Mouse (Mus musculus): ENCODE data around the gene Ubtd2. TPM values are rescaled to one million over a fixed set of nuclear protein-coding genes. Genes with fewer than 3 reads are reported as not detected.

Ubtd2 gene
- polyA plus RNA-seq, 1 experiment, result 2.4 TPM

- no peaks in the 10 kb centered on the region for H3K27me3 ChIP-seq (ENCODE audit: control insufficient read depth, insufficient read depth, low read length)
- WGBS, result 62% methylated on average over 4 of the region's 4 CpGs
- H3K27ac ChIP-seq (ENCODE audit: insufficient read depth, low read length), result peak overlapping the region; percentile 68
- peak overlapping the region; percentile 26; the same call in 1 of the 2 replicates for H3K4me3 ChIP-seq (ENCODE audit: extremely low read depth, insufficient read depth, insufficient read length)
- TF ChIP-seq POLR2A (IDR thresholded peaks at IDR 0.05; ENCODE audit: low read depth, low read length) (no peak), CTCF (IDR thresholded peaks at IDR 0.05; ENCODE audit: extremely low read depth, insufficient read depth, insufficient read length, insufficient replicate concordance) (no peak)
- DNase-seq (ENCODE audit: low read depth in 1 of 2, low spot score in 2 of 2), result no peak
- peaks cover 8% of the 10 kb centered on the region for H3K36me3 ChIP-seq (ENCODE audit: control insufficient read depth, insufficient read depth, low read length)
- H3K4me1 ChIP-seq (ENCODE audit: control insufficient read depth, insufficient read depth, insufficient read length), result peaks cover 35% of the 10 kb centered on the region; the same call in 1 of the 2 replicates
Observed at GRCm38 (mm10) chr11:32535646-32536045, 80.5 kb downstream of the Ubtd2 start.

- Histone ChIP-seq H3K4me1 (ENCODE audit: control insufficient read depth, insufficient read depth, insufficient read length) (peaks cover 45% of the 10 kb centered on the region; the same call in 1 of the 2 replicates), H3K36me3 (ENCODE audit: control insufficient read depth, insufficient read depth, low read length) (peaks cover 9% of the 10 kb centered on the region)
Observed at GRCm38 (mm10) chr11:32536954-32537353, 81.8 kb downstream of the Ubtd2 start.

GRCm38 (mm10) chr11:32538435-32538834 is 83.3 kb downstream of the Ubtd2 start:
- no peaks in the 10 kb centered on the region for H3K27me3 ChIP-seq (ENCODE audit: control insufficient read depth, insufficient read depth, low read length)
- peak overlapping the region; percentile 83 for H3K27ac ChIP-seq (ENCODE audit: insufficient read depth, low read length)
- 23% methylated on average over 6 of the region's 6 CpGs for WGBS
- no peak for TF ChIP-seq POLR2A (IDR thresholded peaks at IDR 0.05; ENCODE audit: low read depth, low read length)
- TF ChIP-seq CTCF (IDR thresholded peaks at IDR 0.05; ENCODE audit: extremely low read depth, insufficient read depth, insufficient read length, insufficient replicate concordance), result no peak
- peaks cover 52% of the 10 kb centered on the region; the same call in 1 of the 2 replicates for H3K4me1 ChIP-seq (ENCODE audit: control insufficient read depth, insufficient read depth, insufficient read length)
- no peak overlapping the region for H3K4me3 ChIP-seq (ENCODE audit: extremely low read depth, insufficient read depth, insufficient read length)
- peaks cover 9% of the 10 kb centered on the region for H3K36me3 ChIP-seq (ENCODE audit: control insufficient read depth, insufficient read depth, low read length)
- no peak for DNase-seq (ENCODE audit: low read depth in 1 of 2, low spot score in 2 of 2)

More at GRCm38 (mm10) chr11:32536954-32537353, 81.8 kb downstream of the Ubtd2 start:
- peak overlapping the region; percentile 34 for H3K27ac ChIP-seq (ENCODE audit: insufficient read depth, low read length)
- H3K4me3 ChIP-seq (ENCODE audit: extremely low read depth, insufficient read depth, insufficient read length), result no peak overlapping the region
- H3K27me3 ChIP-seq (ENCODE audit: control insufficient read depth, insufficient read depth, low read length), result no peaks in the 10 kb centered on the region
- no peak for DNase-seq (ENCODE audit: low read depth in 1 of 2, low spot score in 2 of 2)
- TF ChIP-seq CTCF (IDR thresholded peaks at IDR 0.05; ENCODE audit: extremely low read depth, insufficient read depth, insufficient read length, insufficient replicate concordance), result no peak
- TF ChIP-seq POLR2A (IDR thresholded peaks at IDR 0.05; ENCODE audit: low read depth, low read length), result no peak
- WGBS, result 38% methylated on average over 7 of the region's 7 CpGs

- Histone ChIP-seq H3K4me1 (ENCODE audit: control insufficient read depth, insufficient read depth, insufficient read length) (peaks cover 52% of the 10 kb centered on the region; the same call in 1 of the 2 replicates), H3K27me3 (ENCODE audit: control insufficient read depth, insufficient read depth, low read length) (no peaks in the 10 kb centered on the region), H3K36me3 (ENCODE audit: control insufficient read depth, insufficient read depth, low read length) (peaks cover 9% of the 10 kb centered on the region), H3K27ac (ENCODE audit: insufficient read depth, low read length) (peak overlapping the region; percentile 83), H3K4me3 (ENCODE audit: extremely low read depth, insufficient read depth, insufficient read length) (no peak overlapping the region)
- WGBS, result 38% methylated on average over 4 of the region's 4 CpGs
- TF ChIP-seq POLR2A (IDR thresholded peaks at IDR 0.05; ENCODE audit: low read depth, low read length), result no peak
- DNase-seq (ENCODE audit: low read depth in 1 of 2, low spot score in 2 of 2), result no peak
Observed at GRCm38 (mm10) chr11:32538846-32539245, 83.7 kb downstream of the Ubtd2 start.

- TF ChIP-seq CTCF (IDR thresholded peaks at IDR 0.05; ENCODE audit: extremely low read depth, insufficient read depth, insufficient read length, insufficient replicate concordance), result no peak
- no peak for TF ChIP-seq POLR2A (IDR thresholded peaks at IDR 0.05; ENCODE audit: low read depth, low read length)
- WGBS, result 81% methylated on average over 7 of the region's 7 CpGs
- no peak overlapping the region for H3K4me3 ChIP-seq (ENCODE audit: extremely low read depth, insufficient read depth, insufficient read length)
- no peak for DNase-seq (ENCODE audit: low read depth in 1 of 2, low spot score in 2 of 2)
- H3K4me1 ChIP-seq (ENCODE audit: control insufficient read depth, insufficient read depth, insufficient read length), result peaks cover 61% of the 10 kb centered on the region; the same call in 1 of the 2 replicates
- peaks cover 15% of the 10 kb centered on the region for H3K36me3 ChIP-seq (ENCODE audit: control insufficient read depth, insufficient read depth, low read length)
- H3K27ac ChIP-seq (ENCODE audit: insufficient read depth, low read length), result peak overlapping the region; percentile 41; the same call in 1 of the 2 replicates
- H3K27me3 ChIP-seq (ENCODE audit: control insufficient read depth, insufficient read depth, low read length), result no peaks in the 10 kb centered on the region
Observed at GRCm38 (mm10) chr11:32539717-32540116, 84.5 kb downstream of the Ubtd2 start.

GRCm38 (mm10) chr11:32540463-32540862 is 85.3 kb downstream of the Ubtd2 start:
- 64% methylated on average over 6 of the region's 6 CpGs for WGBS
- no peak for TF ChIP-seq POLR2A (IDR thresholded peaks at IDR 0.05; ENCODE audit: low read depth, low read length)
- TF ChIP-seq CTCF (IDR thresholded peaks at IDR 0.05; ENCODE audit: extremely low read depth, insufficient read depth, insufficient read length, insufficient replicate concordance), result no peak
- Histone ChIP-seq H3K36me3 (ENCODE audit: control insufficient read depth, insufficient read depth, low read length) (peaks cover 15% of the 10 kb centered on the region), H3K4me1 (ENCODE audit: control insufficient read depth, insufficient read depth, insufficient read length) (peaks cover 61% of the 10 kb centered on the region; the same call in 1 of the 2 replicates), H3K4me3 (ENCODE audit: extremely low read depth, insufficient read depth, insufficient read length) (no peak overlapping the region), H3K27ac (ENCODE audit: insufficient read depth, low read length) (peak overlapping the region; percentile 98), H3K27me3 (ENCODE audit: control insufficient read depth, insufficient read depth, low read length) (no peaks in the 10 kb centered on the region)
- no peak for DNase-seq (ENCODE audit: low read depth in 1 of 2, low spot score in 2 of 2)

- peaks cover 55% of the 10 kb centered on the region; the same call in 1 of the 2 replicates for H3K4me1 ChIP-seq (ENCODE audit: control insufficient read depth, insufficient read depth, insufficient read length)
- H3K4me3 ChIP-seq (ENCODE audit: extremely low read depth, insufficient read depth, insufficient read length), result peak overlapping the region; percentile 35; the same call in 1 of the 2 replicates
- 30% methylated on average over 4 of the region's 4 CpGs for WGBS
- no peaks in the 10 kb centered on the region for H3K27me3 ChIP-seq (ENCODE audit: control insufficient read depth, insufficient read depth, low read length)
- TF ChIP-seq POLR2A (IDR thresholded peaks at IDR 0.05; ENCODE audit: low read depth, low read length) (no peak), CTCF (IDR thresholded peaks at IDR 0.05; ENCODE audit: extremely low read depth, insufficient read depth, insufficient read length, insufficient replicate concordance) (no peak)
- peaks cover 17% of the 10 kb centered on the region for H3K36me3 ChIP-seq (ENCODE audit: control insufficient read depth, insufficient read depth, low read length)
- H3K27ac ChIP-seq (ENCODE audit: insufficient read depth, low read length), result peak overlapping the region; percentile 98
- no peak for DNase-seq (ENCODE audit: low read depth in 1 of 2, low spot score in 2 of 2)
Observed at GRCm38 (mm10) chr11:32542181-32542580, 87.0 kb downstream of the Ubtd2 start.
